Mouse (Mus musculus): ENCODE results near the gene Slc4a4. TPM values are rescaled to one million over a fixed set of nuclear protein-coding genes. Genes with fewer than 3 reads are reported as not detected.

The Slc4a4 gene
- polyA plus RNA-seq, 1 experiment from 2014 or later: 1.9 TPM

Other genes with a start within 250 kb of the Slc4a4 start
- 77.7 and 85.2 TPM in 2 replicates for gene Grsf1, start 210.6 kb upstream of the Slc4a4 start, polyA plus RNA-seq (2015; fragmentation: Nextera tagmentation; extraction: Ambion mirVana)
- 12.0 and 12.1 TPM in 2 replicates for gene Mob1b, start 166.0 kb upstream of the Slc4a4 start, polyA plus RNA-seq (2015; fragmentation: Nextera tagmentation; extraction: Ambion mirVana)
- 81.8 and 82.1 TPM in 2 replicates for gene Dck, start 121.8 kb upstream of the Slc4a4 start, polyA plus RNA-seq (2015; fragmentation: Nextera tagmentation; extraction: Ambion mirVana)

Data from midbrain, embryonic 13.5 days (tissue).